Mouse (Mus musculus): ENCODE measurements around the gene Dab2ip.

The Dab2ip gene

DNA sequence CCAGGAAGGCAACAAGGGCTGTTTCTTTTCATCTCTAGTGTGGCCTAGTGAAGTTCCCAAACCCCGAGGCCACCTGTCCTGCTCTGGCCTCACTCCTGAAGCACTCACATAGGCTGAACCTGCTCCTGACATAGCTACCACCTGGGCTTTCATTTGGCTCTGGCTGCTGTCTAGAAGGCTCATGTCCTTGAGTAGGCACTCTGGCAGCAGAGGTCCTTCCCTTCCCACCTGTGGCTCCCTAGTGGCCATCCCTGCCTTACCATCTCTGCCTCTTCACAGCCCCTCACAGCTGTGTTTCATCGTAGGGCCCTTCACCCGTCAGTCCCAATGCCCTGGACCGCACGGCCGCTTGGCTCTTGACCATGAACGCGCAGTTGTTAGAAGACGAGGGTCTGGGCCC is 162.9 kb downstream of the Dab2ip start:
- no peak for DNase-seq

DNA sequence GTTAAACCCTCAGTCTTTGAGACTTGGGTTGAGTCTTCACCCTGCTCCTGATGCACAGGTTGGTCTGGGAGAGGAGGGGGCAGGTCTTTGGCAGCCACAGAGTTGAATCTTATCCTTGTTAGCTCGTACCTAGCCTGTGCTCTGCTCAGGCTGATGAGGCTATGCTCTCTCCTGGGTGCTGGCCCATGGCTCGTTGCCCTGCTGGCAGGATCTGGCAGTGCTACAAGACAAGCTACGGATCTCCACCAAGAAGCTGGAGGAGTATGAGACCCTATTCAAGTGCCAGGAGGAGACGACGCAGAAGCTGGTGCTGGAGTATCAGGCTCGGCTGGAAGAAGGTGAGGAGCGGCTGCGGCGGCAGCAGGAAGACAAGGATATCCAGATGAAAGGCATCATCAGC is 164.8 kb downstream of the Dab2ip start:
- DNase-seq: no peak

DNA sequence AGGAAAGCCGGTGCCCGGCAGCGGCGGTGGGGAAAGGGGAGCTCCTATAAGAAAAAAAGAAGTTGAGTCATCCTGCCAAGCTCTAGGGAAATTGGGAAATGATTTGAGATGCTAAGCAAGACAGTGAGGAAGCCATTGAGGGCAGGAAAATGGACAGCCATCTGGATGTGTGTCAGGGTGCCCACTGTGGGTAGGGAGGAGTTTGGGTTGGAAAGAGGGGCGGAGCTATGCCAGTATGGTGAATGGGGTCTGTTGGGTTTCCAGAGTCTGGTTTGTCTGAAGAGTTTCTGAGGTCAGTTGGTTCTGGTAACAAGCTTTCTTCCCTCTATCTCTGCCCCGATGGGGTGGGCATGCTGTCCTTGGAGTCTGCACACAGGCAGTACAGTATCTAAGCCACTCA is 165.2 kb downstream of the Dab2ip start:
- no peak for DNase-seq

DNA sequence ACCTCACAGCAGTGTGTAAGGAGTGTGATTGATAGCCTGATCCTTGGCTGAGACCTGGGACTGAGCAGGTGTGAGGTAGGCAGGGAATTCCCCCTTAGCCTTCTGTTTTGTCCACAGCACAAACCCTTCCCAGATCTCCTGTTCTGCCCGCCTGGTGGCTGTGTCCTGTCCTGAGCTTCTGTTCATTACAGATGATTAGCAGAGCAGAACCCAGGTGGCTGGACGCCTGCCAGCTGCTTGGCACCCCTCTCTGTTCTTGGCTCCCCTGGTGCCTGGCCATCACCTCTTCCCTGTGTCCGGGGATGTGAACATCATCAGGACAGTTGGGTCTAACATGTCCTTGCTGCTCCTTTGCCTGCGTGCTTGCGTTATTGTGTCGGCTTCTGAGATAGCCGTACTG is 165.6 kb downstream of the Dab2ip start:
- peak; percentile 38 for DNase-seq

DNA sequence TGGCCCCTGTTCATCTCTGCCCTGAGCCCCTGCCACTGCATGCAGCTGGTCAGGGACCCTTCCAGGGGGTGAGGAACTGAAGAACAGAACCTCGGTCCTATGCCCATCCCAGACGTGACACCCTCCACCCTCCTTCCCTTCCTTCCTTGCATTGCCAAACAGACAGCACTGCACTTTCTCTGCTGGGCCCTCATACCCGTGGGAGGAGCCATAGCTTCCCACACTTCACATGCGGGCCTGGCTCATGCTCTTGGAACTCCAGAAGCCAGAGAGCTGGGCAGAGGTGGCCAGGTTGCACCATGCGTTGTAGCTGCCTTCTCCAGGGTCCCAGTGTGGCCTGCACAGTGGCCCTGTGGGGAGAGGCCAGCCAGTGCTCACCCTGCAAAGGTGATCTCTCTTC is 170.6 kb downstream of the Dab2ip start:
- DNase-seq: no peak

DNA sequence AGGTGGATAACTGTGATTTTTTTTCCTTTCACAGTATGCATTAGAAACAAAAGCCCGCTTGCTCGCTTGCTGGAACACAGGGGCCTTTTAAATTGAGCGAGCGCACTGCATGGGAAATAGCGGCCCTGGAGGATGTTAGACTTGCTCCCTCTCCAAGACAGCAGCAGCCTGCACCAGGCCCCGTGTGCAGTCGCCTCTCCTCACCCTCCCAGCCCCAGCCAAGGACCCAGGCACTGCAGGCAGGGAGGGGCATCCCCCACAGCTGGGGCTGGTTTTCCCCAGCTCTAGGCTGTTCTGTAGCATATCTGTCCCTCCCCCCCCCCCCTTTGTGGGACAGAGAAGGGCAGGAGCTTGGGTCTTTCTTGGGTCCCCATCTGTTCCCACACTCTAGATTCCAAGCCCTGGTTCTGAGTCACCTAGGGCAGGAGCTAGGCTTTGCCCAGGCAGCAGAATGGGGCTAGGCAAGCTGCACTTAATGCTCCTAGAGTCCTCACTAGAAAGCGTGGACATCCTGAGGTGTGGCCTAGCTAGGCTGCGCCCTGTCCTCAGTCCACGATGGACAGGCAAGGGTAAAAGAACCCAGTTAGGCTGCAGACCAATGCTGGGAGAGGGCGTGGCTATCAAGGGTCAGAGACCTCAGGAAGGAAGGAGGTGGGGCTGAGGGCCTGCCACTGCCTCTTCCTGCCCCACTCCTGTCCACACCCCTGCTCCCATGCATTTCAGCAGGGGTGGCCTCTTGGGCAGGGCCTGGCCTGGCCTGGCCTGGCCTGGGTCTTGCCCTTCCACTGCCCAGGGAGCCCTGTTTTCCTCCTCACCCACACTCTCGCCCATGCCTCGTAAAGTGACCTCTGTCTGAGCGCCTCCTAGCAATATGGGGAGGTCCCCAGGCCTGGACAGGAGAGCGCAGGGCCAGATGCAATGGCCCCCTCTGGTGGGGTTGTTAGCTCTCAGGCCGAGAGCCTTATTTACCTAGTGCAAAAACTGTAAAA is 171.3 kb downstream of the Dab2ip start:
- peak; percentile 84 for DNase-seq

DNA sequence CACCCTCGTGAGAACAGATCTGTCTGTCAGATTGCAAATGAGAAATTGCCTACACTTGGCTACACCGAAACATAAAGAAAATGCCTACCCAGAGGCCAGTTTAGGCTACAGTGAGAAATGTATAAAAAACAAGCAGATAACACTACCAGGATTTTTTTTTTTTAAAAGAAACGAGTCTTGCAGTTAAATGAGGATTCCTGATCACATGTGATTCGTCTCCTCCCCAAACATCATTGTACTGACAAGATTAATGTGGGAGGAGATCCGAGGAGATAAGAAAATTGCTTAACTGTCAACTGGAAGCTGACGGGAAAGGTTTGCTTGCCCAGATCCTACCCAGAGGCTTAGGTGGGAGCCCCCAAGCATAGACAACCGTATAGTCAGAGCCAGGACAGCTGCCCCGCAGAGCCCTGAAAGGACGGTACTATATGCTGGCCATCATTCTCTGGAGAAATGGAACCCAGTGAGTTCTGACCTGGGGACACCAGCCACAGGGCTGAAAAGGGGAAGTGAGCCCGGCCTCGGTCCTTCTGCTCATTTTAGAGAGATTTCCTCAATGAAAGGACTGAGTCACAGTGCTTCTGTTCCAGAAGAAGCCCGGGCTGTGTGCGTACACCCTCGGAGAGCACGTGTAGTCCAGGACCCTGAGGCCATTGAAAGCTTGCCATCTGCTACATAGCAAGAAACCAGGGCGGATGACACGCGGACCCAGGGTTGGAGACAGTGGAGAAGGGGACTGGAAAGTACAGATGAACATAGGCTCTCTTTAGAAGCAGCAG is 173.8 kb downstream of the Dab2ip start:
- no peak for DNase-seq

DNA sequence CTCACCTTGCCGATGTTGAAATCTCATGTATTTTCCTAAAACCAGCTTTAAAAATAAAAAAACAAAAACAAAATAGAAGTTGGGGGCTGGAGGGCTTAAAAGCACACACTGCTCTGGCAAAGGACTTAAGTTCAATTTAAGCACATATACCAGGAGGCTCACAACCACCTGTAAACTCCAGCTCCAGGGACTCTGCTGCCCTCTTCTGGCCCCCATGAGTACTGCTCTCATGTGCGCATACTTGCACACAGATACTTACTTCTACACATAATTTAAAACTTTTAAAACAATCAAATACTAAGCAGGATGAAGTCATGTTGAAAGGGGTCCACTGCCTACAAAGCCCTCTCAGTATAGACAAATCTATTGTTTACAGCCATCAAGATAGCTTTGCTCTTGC is 176.9 kb downstream of the Dab2ip start:
- DNase-seq: no peak

DNA sequence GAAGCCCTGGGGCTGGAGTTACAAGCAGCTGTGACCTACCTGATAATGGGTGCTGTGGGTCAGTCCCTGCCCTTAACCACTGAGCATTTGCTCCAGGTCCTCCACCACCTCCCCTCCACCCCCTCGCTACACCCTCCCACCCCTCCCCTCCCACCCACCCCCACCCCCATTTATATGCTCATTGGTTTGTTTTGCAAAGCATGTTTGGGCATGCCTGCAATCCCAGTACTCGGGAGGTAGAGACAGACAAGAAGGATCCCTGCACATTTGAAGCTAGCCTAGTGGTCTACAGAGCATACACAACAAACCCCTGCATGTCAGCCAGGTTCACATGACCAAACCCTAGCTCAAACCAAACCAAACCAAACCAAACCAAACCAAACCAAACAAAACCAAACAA is 178.0 kb downstream of the Dab2ip start:
- DNase-seq: no peak

DNA sequence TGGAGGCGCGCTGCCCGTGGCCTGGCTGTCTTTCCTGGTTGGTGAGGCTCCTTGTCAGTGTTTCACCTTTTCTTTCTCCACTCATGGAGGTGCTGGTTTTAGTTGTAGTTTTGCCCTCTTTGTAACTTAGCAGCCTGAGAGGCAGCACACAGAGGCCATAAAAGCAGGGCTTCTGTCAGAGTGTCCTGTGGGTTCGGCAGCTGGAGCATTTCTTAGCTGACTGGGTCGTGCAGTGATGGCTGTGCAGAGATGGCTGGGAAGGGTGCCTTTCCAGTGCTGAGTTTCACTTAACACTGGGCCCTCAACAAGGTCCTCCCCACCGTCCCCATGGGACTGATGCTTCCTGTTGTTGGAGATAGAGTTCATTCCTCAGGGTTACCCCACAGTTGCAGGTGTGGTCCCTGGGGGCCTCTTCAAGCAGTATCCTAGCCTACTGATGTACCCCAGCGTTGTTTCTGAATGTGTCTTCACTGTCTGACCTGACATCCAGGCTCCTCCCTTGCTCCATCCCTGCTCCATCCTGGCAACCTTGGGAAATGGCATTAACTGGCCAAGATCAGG is 179.5 kb downstream of the Dab2ip start:
- peak; percentile 28 for DNase-seq

DNA sequence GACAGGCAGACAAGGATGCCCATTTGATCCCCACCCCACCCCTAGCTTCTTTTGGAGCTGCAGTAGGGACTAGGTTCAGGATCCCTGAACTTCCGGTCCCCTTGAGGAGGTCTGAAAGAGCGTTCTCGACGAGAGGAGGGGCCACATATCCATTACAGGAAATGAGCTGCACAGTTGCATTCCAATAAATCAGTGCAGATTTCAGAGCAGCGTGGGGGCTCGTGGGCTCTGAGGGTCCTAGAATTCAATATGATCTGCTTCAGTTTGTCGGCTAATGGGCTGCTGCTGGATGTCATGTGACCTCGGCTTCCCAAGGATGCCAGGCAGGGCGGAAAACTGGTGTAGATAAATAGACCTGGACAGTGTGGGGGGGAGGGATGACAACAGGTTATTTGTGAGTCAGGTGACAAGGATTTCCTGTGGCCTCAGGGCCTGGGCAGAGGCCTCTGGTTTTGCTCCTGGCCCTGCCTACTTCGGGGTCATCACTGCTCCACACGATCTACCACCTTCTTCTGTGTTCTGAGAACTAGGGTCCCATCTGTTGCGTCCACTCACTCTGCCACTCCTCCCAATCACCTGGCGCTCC is 181.7 kb downstream of the Dab2ip start:
- DNase-seq: peak; percentile 28

DNA sequence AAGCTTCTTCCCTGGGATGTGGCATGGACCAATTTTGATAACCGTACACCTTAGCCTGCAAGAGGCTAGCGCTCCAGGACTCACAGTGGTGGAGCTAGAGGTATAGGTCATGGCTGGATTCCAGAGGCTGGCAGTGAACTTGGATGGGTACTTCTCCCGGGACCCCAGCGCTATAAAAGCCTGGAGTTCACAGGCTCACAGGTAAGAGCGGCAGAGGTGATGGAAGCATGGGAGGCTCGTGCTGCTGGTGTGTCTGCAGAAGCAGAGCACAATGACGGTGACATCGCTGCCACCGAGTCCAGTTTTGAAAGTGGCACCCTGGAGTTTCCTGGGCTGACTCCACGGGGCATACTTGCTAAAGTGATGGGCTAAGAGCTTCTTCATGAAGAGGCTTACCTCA is 187.8 kb downstream of the Dab2ip start:
- DNase-seq: no peak

DNA sequence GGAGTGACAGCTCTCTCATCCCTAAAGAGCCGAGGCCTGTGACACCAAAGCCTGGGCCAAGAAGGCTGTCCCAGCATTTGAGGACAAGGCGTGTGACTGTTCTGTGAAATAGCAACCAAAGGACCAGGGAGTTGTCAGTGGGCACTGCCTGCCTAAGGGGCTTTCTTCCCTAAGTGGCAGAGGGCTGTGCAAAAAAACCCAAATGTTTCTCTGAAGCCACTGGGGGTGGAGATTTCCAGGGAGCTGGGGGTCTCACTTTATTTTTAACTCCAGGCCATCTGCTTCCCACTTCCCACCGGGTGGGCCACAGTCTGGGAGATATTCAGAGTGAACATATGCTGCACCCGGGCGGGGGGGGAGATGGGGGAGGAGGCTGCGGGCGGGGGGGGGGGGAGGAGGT is 188.6 kb downstream of the Dab2ip start:
- DNase-seq: no peak

DNA sequence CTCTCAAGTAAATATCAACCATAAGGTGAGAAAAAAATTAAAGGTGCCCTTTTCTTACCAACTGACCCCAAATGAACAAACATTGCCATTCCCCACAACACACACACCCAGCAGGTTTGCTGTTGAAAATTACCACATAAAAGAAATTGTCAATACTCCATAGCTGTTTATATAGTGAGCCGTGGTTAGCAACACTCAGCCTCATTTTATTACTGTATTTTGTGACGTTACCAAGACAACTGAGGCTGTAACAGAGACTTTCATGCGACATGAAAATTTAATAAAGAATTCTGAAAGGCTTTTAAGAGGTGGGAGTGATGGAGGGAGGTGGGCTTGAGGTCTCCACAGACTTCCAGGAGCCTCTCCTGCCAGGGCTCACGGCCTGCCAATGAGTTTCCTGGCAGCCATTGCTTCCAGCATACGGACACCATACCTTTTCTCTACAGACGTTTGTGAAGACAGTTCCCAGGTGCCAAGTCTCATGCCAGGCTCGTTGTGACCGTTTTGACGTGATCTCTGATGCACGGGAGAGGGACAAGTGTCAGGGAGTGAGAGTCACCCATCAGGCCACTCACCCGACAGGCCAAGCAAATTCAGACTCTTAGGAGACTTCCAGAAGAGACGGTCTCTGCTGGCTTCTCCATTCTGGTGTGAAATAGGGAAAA is 189.4 kb downstream of the Dab2ip start:
- DNase-seq: no peak

DNA sequence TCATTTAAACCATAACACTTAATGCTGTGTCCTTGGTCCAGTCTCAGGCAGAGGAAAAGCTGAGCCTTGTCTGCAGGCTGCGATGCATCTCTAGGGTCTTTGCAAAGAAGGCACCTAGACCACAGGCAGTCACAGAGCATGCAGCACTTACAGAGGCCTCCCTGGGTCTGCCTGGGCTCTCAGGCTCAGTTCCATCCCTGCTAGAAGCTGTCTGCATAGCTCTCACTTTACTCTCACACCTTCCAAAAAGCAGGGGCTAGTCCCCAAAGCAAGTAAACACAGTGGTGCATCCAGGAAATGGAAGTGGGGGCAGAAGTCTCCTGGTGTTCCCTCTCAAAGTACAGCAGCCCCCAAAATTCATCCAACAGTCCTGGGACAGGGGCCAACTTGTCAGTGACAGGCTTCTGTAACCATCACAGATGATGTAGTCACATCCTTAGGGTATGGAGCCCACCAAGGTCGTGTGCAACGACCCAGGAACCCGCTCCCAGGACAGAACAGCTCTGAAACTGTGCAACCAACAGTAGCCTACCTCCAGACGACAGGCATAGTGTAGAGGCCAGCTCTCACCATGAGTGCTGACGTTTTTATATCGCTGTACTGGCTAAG is 192.6 kb downstream of the Dab2ip start:
- DNase-seq: no peak

DNA sequence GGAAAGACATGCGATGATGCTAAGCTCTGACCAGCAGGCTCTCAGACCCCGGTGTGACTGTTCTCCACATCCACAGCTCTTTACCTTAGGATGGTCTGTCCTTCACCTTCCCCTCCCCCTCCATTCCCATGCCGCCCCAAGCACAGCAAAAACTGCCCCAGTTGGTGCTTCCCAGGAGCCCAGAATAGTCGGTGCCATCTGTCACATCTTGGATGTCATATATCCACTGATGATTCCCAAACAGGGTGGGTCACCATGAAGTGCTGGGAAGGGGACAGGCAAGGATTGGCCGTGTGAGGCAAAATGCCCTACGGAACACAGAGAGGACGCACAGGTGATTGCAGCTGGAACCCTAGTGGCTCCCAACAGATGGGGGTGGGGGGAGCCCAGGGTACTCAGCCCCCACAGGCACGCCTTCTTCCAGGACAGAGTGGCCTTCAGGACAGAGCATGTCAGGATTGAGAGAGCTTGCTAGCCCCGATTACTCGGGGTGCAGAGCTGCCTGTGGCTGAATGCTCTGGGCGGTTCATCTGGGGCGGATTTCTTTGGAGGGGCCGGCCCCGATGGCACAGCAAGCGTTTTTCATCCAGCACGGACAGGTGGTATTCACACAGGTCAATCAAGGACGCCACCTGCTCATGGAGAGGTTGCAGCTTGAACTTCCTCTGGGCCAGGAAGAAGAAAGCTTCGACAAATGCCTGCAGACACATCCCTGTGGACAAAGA is 193.9 kb downstream of the Dab2ip start:
- no peak for DNase-seq

DNA sequence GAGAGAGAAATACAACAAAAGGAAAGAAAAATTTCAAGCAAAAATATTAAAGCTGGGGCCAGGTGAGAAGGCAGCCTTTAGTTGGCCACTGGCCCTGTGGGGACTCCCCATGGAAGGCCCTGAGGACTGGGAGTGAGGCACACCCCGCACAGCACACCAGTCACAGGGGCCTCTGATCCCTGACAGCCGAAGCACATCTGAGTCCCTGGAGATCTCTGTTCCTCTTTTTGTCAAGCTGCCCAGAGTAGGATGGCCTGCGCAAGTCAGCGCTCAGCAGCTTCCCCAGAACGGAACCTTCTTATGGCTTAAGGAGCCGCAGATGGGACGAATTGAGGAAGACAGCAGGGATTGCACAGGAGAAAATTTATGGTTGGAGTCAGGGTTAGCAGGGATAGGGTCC is 198.4 kb downstream of the Dab2ip start:
- peak; percentile 10 for DNase-seq

DNA sequence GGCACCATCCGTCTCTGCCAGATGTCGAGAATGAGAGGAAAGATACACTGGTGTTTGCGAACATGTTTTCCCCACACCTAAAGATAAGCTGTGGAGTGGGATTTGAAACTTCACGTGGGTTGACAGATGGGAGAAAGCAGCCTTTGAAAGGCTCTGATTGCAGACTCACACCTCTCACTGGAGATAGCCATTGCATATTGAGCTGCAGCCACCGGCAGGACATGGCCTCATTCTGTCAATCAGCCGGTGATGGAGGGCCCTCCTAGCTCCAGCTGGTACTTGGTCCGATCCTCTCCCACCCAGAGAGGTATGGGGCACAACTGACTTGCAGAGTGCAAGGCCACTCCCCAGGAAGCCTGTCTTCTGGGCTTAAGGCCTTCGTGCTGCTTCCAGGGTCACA is 202.3 kb downstream of the Dab2ip start:
- DNase-seq: no peak

DNA sequence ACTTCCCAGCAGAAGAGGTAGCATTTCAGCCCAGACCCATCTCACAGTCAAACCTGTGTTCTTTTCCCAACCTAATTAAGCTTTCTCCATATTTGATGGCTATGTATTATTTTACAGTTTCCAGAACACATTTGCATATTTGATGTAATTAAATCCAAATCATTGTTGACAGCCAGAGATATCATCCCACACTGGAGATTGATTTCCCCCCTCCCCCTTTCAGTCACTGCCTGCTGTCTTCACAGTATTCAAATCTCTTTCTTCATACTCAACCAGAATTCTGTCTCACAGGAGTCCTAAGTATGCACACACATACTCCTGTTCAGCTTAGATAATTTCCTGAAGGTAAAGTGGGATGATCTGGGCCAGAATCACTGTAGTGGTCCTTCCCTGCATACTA is 202.8 kb downstream of the Dab2ip start:
- DNase-seq: no peak

DNA sequence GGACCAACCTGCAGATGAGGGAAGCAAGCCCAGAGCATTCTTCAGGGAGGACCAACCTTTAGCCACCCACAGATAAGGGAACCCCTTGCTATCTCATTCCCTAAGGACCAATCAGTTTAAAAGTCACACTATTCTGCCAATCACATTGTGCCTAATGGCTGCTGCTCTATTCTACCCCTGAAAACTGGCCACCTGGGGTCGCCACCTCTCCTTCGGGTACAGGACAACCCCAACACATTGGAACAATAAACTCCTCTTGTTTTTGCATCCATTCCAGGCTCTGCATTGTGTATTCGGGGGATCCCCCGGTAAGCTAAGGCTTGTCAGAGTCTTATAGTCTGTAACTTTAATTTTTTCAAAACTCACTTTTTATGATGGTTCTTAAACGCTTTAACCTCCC is 203.4 kb downstream of the Dab2ip start:
- no peak for DNase-seq

DNA sequence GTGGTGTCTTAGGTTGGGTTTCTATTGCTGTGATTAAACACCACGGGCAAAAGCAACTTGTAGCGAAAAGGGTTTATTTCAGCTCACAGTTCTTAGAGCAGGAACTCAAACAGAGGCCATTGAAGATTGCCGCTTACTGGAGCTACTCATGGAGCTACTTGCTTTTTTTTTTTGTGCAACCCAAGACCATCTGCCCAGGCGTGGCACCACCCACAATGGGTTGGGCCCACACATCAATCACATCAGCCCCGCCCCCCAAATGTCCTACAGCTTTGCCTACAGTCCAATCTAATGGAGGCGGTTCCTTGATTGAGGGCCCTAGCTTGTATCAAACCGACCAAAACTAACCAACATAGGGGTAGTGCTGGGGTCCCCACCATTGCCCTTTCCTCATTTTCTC is 205.8 kb downstream of the Dab2ip start:
- DNase-seq: no peak

DNA sequence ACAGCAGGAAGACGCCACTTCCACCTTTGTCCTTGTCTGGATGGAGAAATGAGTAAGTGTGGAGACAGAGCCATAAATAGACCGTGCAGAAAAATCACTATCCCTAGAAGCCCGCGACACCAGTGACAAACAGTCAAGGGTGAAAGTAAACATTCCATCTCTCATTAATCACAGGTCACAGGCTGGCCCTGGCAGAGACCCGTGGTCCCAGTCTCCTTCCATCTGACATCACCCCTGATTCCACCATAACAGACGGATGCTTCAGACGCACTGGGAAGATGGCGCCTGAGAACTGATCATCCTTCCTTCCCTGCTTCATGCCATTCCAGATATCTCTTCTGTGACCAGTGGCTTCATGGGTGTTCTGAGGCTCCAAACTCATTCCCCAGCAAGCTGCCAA is 206.3 kb downstream of the Dab2ip start:
- no peak for DNase-seq
